Mouse (Mus musculus) stomach, postnatal 0 days (tissue): Measurements from ENCODE around the gene Tmc1.

Experiments
- CTCF ChIP-seq: IDR thresholded peaks from 2 replicates; pipeline ENCODE4 v1.5.1; 2016; ENCODE audit warnings: antibody characterized with exemption, low read depth, mild to moderate bottlenecking, moderate library complexity
- EP300 ChIP-seq: optimal IDR thresholded peaks from 2 replicates; pipeline ENCODE3; 2016; ENCODE audit warnings: antibody characterized with exemption

DNA sequence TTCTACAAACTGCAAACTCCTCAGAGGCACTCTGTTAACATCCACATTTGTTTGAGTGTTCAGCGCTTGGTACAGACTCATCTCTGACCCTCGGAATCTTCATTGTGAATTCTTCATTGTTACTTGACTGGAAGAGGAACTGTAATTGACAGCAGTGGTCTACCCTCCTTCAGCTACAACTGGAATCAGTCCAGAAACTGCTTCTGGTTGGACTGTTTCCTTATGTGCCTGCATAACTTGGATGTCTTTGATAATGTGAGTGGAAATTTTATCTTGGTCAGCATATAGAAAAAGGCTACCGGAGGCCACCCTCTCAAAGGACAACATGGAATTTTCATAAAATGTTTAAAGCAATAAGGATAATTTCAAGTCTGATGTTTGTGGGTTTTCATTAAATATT, 192.9 kb downstream of the Tmc1 start:
- TF ChIP-seq CTCF: no peak
- TF ChIP-seq EP300: no peak
